8 mouse cellular contexts compared by ENCODE assay signal in genomic region chr5:111535978-111536377, GRCm38 (mm10).
A peak's percentile ranks its signal among the peaks of the same experiment; 100 is the strongest.
DNase-seq lines count a peak whose midpoint lies in the region; ATAC-seq lines count a peak whose summit lies in the region.

No protein-coding gene starts in this region.

- peak; percentile 60 to 74 for DNase-seq in spleen, postnatal 4 days (ENCODE audit: low spot score in 2 of 2)
- no peak for DNase-seq in spleen, postnatal 36 days (ENCODE audit: low spot score in 2 of 2)
- peak; percentile 54 for DNase-seq in kidney, adult 18-20 months
- peak; percentile 12 for DNase-seq in lung, postnatal 36 days
- DNase-seq in left cerebral cortex, adult 9 months (ENCODE audit: low spot score in 2 of 2) = no peak
- DNase-seq in spleen, adult 18-20 months = no peak
- no peak for DNase-seq in layer of hippocampus, postnatal 36 days

- peak; percentile 88 for ATAC-seq in granulocyte monocyte progenitor cell, adult 5-6 weeks (replicated peaks; ENCODE audit: poor library complexity, severe bottlenecking)

Comparison
In these comparisons a context has a peak if more than half of its experiments do, and no peak if none do; other contexts are left out.
1. DNase-seq: peak in spleen, postnatal 4 days (2 of 2), kidney, adult 18-20 months (single experiment) and lung, postnatal 36 days (single experiment); none in spleen, postnatal 36 days (0 of 2), left cerebral cortex, adult 9 months (0 of 2), spleen, adult 18-20 months (0 of 2) and layer of hippocampus, postnatal 36 days (0 of 2).